Mouse (Mus musculus) erythroblast, embryonic 14.5 days (primary cell): ENCODE results near the gene Olfr1000.

ENCODE experiments used
- GATA1 ChIP-seq: IDR thresholded peaks from 2 replicates; pipeline ENCODE4 v1.6.1; 2012; ENCODE audit warnings: low read length, inconsistent platforms, mixed read lengths
- TAL1 ChIP-seq: IDR thresholded peaks from 3 replicates; pipeline ENCODE4 v1.6.1; 2012; ENCODE audit warnings: low read length, inconsistent platforms, mixed read lengths

DNA sequence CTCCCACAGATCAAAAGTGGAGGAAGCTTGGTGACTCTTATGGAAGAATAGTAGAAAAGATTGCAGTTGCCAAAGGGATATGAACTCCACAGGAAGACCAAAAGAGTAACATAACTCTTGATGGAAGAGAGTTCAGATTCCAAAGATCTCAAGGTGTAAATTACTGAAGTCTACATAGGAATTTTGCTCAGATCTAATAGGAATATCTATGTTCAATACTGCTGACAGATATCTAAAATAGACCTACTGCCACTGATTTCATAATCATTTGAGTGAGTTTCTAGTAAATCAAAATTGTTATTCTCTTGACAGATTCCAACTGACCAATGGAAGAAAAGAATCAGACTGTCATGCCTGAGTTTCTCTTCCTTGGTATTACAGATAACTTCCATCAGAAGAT, 32.8 kb downstream of the Olfr1000 start, which contains the start of gene Olfr996:
- TF ChIP-seq GATA1, result no peak
- no peak for TF ChIP-seq TAL1
